ENCODE assay signal across 8 mouse cellular contexts in genomic region chr2:101472449-101473115, GRCm38 (mm10).
DNase-seq lines count a peak whose midpoint lies in the region; ATAC-seq and TF ChIP-seq lines count a peak whose summit lies in the region.

No protein-coding gene starts in this region.

- H3K4me3 ChIP-seq in left cerebral cortex, adult 2 months: no peak overlapping the region

- no peak overlapping the region for H3K27ac ChIP-seq in left cerebral cortex, adult 2 months

- peak; percentile 91 for DNase-seq in ZHBTc4 (ENCODE audit: low read depth, low spot score)
- DNase-seq in cerebellum, postnatal 10 days: peak; percentile 95 to 97
- DNase-seq in frontal cortex, postnatal 36 days (ENCODE audit: low spot score in 2 of 2): peak; percentile 71 to 74
- peak; percentile 72 to 82 for DNase-seq in left cerebral cortex, adult 2 months (ENCODE audit: extremely low spot score in 1 of 2, low spot score in 2 of 2)
- DNase-seq in mesoderm, embryonic 11.5 days (ENCODE audit: low read depth, low spot score): peak; percentile 91
- DNase-seq in right cerebral cortex, postnatal 4 days: peak; percentile 87
- peak; percentile 54 for DNase-seq in yolk sac, embryonic 10.5 days (ENCODE audit: low spot score)

- TF ChIP-seq CTCF in left cerebral cortex, adult 2 months (IDR thresholded peaks at IDR 0.05): peak; percentile 99

- intact Hi-C loops in left cerebral cortex, adult 2 months (cut with DNase I): loop anchor here (1.0 to 5.0 kb wide), 2 partner anchors 55 to 181 kb away; no protein-coding TSS in a partner anchor

- peak; percentile 85 for ATAC-seq in inflammation-experienced regulatory T-cells, adult 6 months
